Mouse (Mus musculus) C2C12 (cell line): ENCODE data around the gene Ndufa11.

Source experiments
- CEBPB ChIP-seq: IDR thresholded peaks from one replicate; pipeline ENCODE4 v1.6.1; 2011; ENCODE audit warnings: low read depth, mild to moderate bottlenecking, control low read depth, moderate library complexity
- CTCF ChIP-seq: IDR thresholded peaks from one replicate; pipeline ENCODE4 v1.5.1; 2011; ENCODE audit not compliant: control insufficient read depth, insufficient read depth, insufficient read length
- MAX ChIP-seq: IDR thresholded peaks from one replicate; pipeline ENCODE4 v1.6.1; 2011; ENCODE audit warnings: mild to moderate bottlenecking, control low read depth
- MYOD1 ChIP-seq: IDR thresholded peaks from one replicate; pipeline ENCODE4 v1.6.1; 2011; ENCODE audit warnings: low read depth; ENCODE audit not compliant: control insufficient read depth, insufficient read length
- MYOG ChIP-seq: IDR thresholded peaks from one replicate; pipeline ENCODE4 v1.6.1; 2011; ENCODE audit not compliant: control insufficient read depth, insufficient read length; ENCODE audit errors: extremely low read depth
- USF1 ChIP-seq: IDR thresholded peaks from one replicate; pipeline ENCODE4 v1.6.1; 2011; ENCODE audit warnings: low read depth, mild to moderate bottlenecking, control low read depth, moderate library complexity

GRCm38 (mm10) chr17:56706515-56706914 is 11.1 kb upstream of the Ndufa11 start:
- TF ChIP-seq CTCF: no peak
- no peak for TF ChIP-seq USF1
- TF ChIP-seq CEBPB: no peak
- TF ChIP-seq MAX: no peak
- no peak for TF ChIP-seq MYOG
- TF ChIP-seq MYOD1: no peak
